Mouse (Mus musculus) G1E (cell line): ENCODE measurements at regions not wholly inside any gene's neighbourhood (a gene's known extent, or its start where the extent isn't known, plus 50 kb on each side); places are given as distances from the start of the nearest gene placed in this dataset.
A peak's percentile ranks its signal among the peaks of the same experiment; 100 is the strongest.

Experiments
- ATAC-seq: 2 replicates; pipeline ENCODE4 v1.8.0; 2016; ENCODE audit warnings: mild to moderate bottlenecking; ENCODE audit not compliant: insufficient number of reproducible peaks, poor library complexity, low FRiP score, severe bottlenecking; ENCODE audit errors: extremely low read depth
- DNase-seq: peaks from one replicate; pipeline ENCODE4 v3.0.0; 2012; ENCODE audit warnings: low spot score
- H3K27me3 ChIP-seq: 2 replicates; pipeline ENCODE4 v1.6.1; 2012; ENCODE audit warnings: mild to moderate bottlenecking, low read length, inconsistent platforms; ENCODE audit not compliant: insufficient read depth
- H3K36me3 ChIP-seq: replicated peaks from 2 replicates; pipeline ENCODE3; 2012; ENCODE audit warnings: mild to moderate bottlenecking, inconsistent platforms
- H3K4me1 ChIP-seq: 2 replicates; pipeline ENCODE4 v1.6.1; 2012; ENCODE audit warnings: low read depth, low read length, inconsistent platforms, mixed read lengths; ENCODE audit not compliant: insufficient read depth
- H3K4me3 ChIP-seq: 2 replicates; pipeline ENCODE4 v1.5.1; 2012; ENCODE audit warnings: low read depth, mild to moderate bottlenecking, inconsistent platforms, low read length, moderate library complexity, mixed read lengths
- H3K9me3 ChIP-seq: replicated peaks from 2 replicates; pipeline ENCODE4 v1.6.1; 2012; ENCODE audit warnings: inconsistent platforms
- CTCF ChIP-seq: IDR thresholded peaks from 2 replicates; pipeline ENCODE4 v1.5.1; 2012; ENCODE audit warnings: low read depth, low read length, inconsistent platforms, mixed read lengths
- GATA1 ChIP-seq: IDR thresholded peaks from 2 replicates; pipeline ENCODE4 v1.6.1; 2012; ENCODE audit warnings: borderline replicate concordance, low read length, inconsistent platforms, mixed read lengths
- GATA2 ChIP-seq: IDR thresholded peaks from 2 replicates; pipeline ENCODE4 v1.6.1; 2012; ENCODE audit warnings: low read depth, low read length, inconsistent platforms, borderline replicate concordance
- POLR2AphosphoS5 ChIP-seq: IDR thresholded peaks from 2 replicates; pipeline ENCODE4 v1.6.1; 2012; ENCODE audit warnings: low read depth, low read length, inconsistent platforms; ENCODE audit not compliant: insufficient replicate concordance
- TAL1 ChIP-seq: conservative IDR thresholded peaks from 2 replicates; pipeline ENCODE4 v1.6.1; 2012; ENCODE audit warnings: low read depth, low read length, inconsistent platforms, mixed read lengths

DNA sequence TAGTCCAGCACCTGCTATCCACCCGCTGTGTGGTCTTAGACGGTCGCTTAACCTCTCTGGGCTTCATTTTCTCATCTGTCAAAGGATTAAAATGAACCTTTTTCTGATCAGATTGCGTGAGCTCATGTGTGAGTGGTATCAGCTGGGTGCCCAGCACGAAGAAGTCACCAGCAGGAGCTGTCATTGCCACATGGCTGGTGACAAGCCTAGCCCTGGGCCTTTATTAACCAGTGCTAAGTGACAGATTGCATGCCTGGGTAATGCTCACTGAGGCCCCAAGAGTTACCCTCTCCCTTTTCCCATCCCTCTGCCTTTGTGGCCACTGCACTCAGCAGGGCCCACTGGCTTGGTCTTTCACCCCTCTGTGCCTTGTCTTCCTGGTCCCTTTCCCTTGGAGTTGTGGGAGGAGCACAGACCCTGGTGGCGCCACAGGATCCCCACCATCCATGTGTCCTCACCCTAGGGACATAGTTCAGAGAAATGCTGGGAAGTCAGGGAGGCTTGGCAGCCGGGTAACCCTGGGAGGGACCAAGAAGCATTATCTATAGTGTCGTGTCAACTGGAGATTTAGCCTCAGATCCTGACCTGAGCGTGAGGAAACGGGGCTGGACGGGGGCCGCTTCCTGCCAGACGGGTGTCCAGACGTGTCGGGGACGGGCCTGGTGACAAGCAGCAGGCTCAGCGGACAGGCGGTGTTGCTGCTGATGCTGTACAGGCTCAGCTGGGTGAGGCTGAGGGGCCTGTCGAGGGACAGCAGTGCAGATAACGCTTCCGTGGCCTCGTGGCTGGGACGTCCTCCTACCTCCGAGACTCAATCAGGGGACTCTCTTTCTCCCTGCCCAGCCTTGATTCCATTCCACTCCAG is 132.6 kb upstream of the Gsc start:
- TF ChIP-seq TAL1 = no peak
- TF ChIP-seq GATA1 = no peak
- no peak for TF ChIP-seq POLR2AphosphoS5
- no peak for TF ChIP-seq CTCF
- no peak for TF ChIP-seq GATA2

DNA sequence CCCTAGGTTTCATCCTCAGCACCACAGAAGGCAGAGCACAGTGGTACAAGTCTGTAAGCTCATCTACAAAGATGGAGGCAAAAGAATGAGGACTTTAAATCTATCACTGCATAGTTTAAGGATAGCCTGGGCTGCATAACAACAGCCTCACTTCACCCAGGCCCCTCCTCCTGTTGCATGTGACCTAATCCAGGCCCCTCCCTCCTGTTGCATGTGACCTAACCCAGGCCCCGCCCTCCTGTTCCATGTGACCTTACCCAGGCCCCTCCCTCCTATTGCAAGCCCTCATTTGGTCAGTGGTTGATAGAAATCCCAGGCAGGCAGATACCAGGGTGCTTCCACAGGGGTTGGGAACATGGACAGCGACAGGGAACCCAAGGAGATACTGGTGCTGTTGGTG is 124.9 kb upstream of the Gsc start:
- Histone ChIP-seq H3K9me3 (peaks cover 87% of the 10 kb centered on the region), H3K4me3 (no peak overlapping the region), H3K27me3 (no peaks in the 10 kb centered on the region), H3K4me1 (no peaks in the 10 kb centered on the region), H3K36me3 (no peaks in the 10 kb centered on the region)
- TF ChIP-seq CTCF (no peak), TAL1 (no peak), GATA1 (no peak), GATA2 (no peak), POLR2AphosphoS5 (no peak)
- DNase-seq (no peak), ATAC-seq (no peak)

More for the DNA sequence above, 132.6 kb upstream of the Gsc start:
- DNase-seq (no peak), ATAC-seq (no peak)
- peaks cover 85% of the 10 kb centered on the region for H3K9me3 ChIP-seq
- H3K4me3 ChIP-seq = peak overlapping the region; percentile 14; the same call in 1 of the 2 replicates
- H3K27me3 ChIP-seq = no peaks in the 10 kb centered on the region; the same call in 1 of the 2 replicates
- no peaks in the 10 kb centered on the region for H3K36me3 ChIP-seq
- no peaks in the 10 kb centered on the region for H3K4me1 ChIP-seq

DNA sequence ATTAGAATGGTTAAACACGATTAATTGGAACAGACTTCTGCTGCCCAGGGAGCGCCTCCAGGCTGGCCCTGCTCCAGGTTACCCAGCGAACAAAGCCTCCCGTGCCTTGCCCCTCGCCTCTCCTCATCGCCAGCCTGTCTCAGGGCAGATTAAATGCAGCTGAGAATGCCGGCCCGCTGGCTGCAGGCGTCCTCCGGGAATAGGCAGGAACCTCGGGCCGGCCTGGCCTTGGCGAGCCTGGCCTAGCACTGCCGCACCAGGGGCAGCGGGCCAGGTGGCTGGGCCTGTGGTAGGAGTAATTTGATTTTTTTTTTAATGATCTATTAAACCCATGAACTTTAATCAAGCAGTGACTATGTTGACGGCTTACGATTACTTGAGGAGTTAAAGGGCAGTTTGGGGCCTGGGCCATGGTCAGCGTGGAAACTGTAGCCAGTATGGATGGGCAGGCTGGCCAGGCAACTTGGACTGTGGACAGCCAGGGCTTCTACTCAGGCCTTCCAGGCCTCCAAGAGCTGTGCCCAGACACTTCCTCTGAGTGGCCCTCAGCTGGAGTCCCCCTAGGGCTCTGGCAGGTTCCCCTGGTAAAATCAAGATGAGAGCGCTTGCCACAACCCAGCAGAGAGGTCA is 120.5 kb upstream of the Gsc start:
- no peak for ATAC-seq

DNA sequence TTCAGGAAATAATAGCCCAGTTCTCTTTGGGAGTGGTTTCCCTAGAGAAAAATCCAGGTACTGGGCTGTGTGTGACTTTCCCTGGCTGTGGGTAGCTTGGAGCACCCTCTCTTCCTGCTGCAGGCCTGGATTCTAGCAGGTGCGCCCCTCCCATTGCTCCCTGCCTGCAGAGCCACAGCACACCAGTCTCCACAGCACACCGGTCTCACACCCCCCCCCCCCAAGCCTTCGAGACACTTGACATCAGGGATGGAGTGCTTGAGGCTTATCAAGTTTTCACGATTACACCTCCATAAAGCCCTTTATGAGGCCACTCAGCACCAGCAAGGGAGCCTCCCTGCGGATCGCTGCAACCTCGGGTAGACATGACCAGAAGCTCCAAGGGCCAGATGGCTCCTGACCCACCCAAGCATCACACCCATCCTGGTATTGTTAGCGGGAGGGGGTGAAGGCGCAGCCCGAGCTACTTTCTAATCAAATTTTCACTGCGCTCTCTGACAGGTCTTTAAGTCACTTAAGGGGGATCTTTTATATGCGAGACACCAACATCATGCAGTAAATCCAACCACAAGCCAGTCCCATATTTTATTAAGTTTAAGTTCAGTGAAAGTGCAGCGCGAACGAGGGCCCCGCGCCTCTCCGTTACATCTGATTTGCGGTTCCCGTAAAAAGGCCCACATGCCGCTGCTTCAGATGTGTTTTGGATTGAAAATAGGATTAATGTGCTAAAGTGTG is 119.8 kb upstream of the Gsc start:
- DNase-seq (no peak), ATAC-seq (no peak)
- Histone ChIP-seq H3K4me3 (no peak overlapping the region), H3K27me3 (no peaks in the 10 kb centered on the region), H3K9me3 (peaks cover 84% of the 10 kb centered on the region), H3K4me1 (no peaks in the 10 kb centered on the region), H3K36me3 (no peaks in the 10 kb centered on the region)
- TF ChIP-seq CTCF (no peak), GATA1 (no peak), POLR2AphosphoS5 (no peak), GATA2 (no peak), TAL1 (no peak)

More for the DNA sequence above, 120.5 kb upstream of the Gsc start:
- no peaks in the 10 kb centered on the region for H3K36me3 ChIP-seq
- H3K4me3 ChIP-seq = no peak overlapping the region
- peaks cover 86% of the 10 kb centered on the region for H3K9me3 ChIP-seq
- no peaks in the 10 kb centered on the region for H3K4me1 ChIP-seq
- TF ChIP-seq GATA2 (no peak), CTCF (no peak), POLR2AphosphoS5 (no peak), GATA1 (no peak), TAL1 (no peak)
- no peak for DNase-seq
- no peaks in the 10 kb centered on the region for H3K27me3 ChIP-seq

DNA sequence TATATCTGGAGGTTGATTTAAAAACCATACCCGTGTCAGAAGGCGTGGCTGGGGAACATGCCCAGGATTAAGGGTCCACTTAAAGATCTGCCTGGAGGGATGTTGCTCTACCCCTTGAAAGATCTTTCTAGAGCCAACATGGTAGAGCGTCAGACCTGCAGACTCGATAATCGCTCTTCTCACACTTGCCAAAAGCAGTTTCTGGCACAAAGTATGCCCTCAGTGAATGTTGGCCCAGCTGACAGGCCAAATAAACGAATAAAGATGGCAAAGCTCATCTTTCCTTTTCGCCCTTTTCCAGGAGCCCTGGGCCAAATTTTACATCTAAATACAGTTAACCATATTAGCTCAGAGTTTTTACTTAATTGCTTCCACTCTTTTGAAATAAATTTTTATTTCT is 118.4 kb upstream of the Gsc start:
- Histone ChIP-seq H3K36me3 (no peaks in the 10 kb centered on the region), H3K4me1 (no peaks in the 10 kb centered on the region), H3K4me3 (no peak overlapping the region), H3K9me3 (peaks cover 82% of the 10 kb centered on the region), H3K27me3 (no peaks in the 10 kb centered on the region)
- TF ChIP-seq CTCF (no peak), GATA2 (no peak), TAL1 (no peak), GATA1 (no peak)
- DNase-seq (no peak), ATAC-seq (no peak)

DNA sequence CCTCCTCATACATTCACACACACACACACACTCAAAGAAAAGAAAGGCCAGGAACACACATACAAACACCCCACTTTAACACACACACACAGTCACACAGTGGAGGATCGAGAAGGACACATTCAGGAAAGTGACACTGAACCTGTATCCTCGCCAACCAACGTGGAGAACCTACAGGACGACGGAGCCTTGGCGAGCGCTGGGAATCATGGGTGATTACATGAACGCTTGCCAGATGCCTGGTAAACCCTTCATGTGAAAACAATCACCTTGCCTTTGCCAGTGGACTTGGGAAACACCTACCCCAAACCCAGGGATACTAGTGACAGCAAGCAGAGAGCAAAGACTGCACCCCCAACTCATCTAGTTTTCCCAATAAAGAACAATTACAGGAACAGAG is 117.2 kb upstream of the Gsc start:
- TF ChIP-seq GATA2 = no peak
- TF ChIP-seq POLR2AphosphoS5 = no peak
- no peak for TF ChIP-seq CTCF
- no peak for TF ChIP-seq TAL1
- TF ChIP-seq GATA1 = no peak
- ATAC-seq (no peak), DNase-seq (no peak)
- Histone ChIP-seq H3K4me3 (no peak overlapping the region), H3K36me3 (no peaks in the 10 kb centered on the region), H3K4me1 (no peaks in the 10 kb centered on the region), H3K9me3 (peaks cover 79% of the 10 kb centered on the region), H3K27me3 (no peaks in the 10 kb centered on the region)
